Comparison of ENCODE assay signal across 25 mouse cellular contexts in genomic region chr17:44606245-44606644, GRCm38 (mm10).
"Had no signal": no experiment of that assay in that cellular context is flagged by ENCODE, and none has a peak within 500 bp of the region (broad histone marks: within the 10 kb centered on the region; RNA-seq: fewer than 3 reads in every experiment).

No protein-coding gene starts in this region.

- H3K4me1 ChIP-seq: heart, embryonic 15.5 days; hindbrain, embryonic 13.5 days; hindbrain, embryonic 15.5 days had no signal

- H3K36me3 ChIP-seq: heart, embryonic 13.5 days; heart, embryonic 15.5 days; hindbrain, embryonic 13.5 days; hindbrain, embryonic 15.5 days; kidney, embryonic 15.5 days; limb, embryonic 15.5 days; liver, embryonic 12.5 days had no signal

- H3K9ac ChIP-seq: heart, embryonic 13.5 days; heart, embryonic 15.5 days; hindbrain, embryonic 13.5 days; hindbrain, embryonic 15.5 days; kidney, embryonic 15.5 days; limb, embryonic 13.5 days; limb, embryonic 15.5 days; liver, embryonic 12.5 days had no signal

- H3K27ac ChIP-seq: gastrocnemius, adult 2 months; heart, adult 2 months; heart, embryonic 13.5 days; heart, embryonic 15.5 days; hindbrain, embryonic 13.5 days; hindbrain, embryonic 15.5 days; kidney, embryonic 15.5 days; kidney, postnatal 0 days; limb, embryonic 13.5 days; limb, embryonic 15.5 days; liver, embryonic 12.5 days had no signal

- ATAC-seq: intestine, embryonic 16.5 days; liver, embryonic 12.5 days had no signal

- H3K27me3 ChIP-seq: heart, embryonic 15.5 days; hindbrain, embryonic 13.5 days; hindbrain, embryonic 15.5 days; kidney, embryonic 15.5 days; liver, embryonic 12.5 days had no signal

- H3K4me2 ChIP-seq: heart, embryonic 11.5 days; heart, embryonic 13.5 days; heart, embryonic 15.5 days; hindbrain, embryonic 13.5 days; hindbrain, embryonic 15.5 days; kidney, embryonic 15.5 days; limb, embryonic 13.5 days; limb, embryonic 15.5 days; liver, embryonic 12.5 days had no signal

- DNase-seq: gastrocnemius, adult 2 months; gastrocnemius, postnatal 10 days; gastrocnemius, postnatal 25 days; heart, adult 2 months; heart, postnatal 14 days; heart, postnatal 36 days; kidney, adult 11 months; kidney, adult 2 months; kidney, adult 9 months; kidney, postnatal 14 days; kidney, postnatal 36 days; layer of hippocampus, adult 9-11 months; layer of hippocampus, postnatal 36 days; left cerebral cortex, postnatal 4 days had no signal

- H3K9me3 ChIP-seq: heart, embryonic 13.5 days; heart, embryonic 15.5 days; hindbrain, embryonic 13.5 days; hindbrain, embryonic 15.5 days; kidney, embryonic 15.5 days; limb, embryonic 13.5 days; limb, embryonic 15.5 days; liver, embryonic 12.5 days had no signal

- H3K4me3 ChIP-seq: gastrocnemius, adult 2 months; heart, adult 2 months; heart, embryonic 13.5 days; heart, embryonic 15.5 days; hindbrain, embryonic 13.5 days; hindbrain, embryonic 15.5 days; kidney, embryonic 15.5 days; limb, embryonic 13.5 days; limb, embryonic 15.5 days; liver, embryonic 12.5 days had no signal
